Mouse (Mus musculus) stomach, postnatal 0 days (tissue): ENCODE measurements around the gene Plin3. TPM values are rescaled to one million over a fixed set of nuclear protein-coding genes. Genes with fewer than 3 reads are reported as not detected.
A peak's percentile ranks its signal among the peaks of the same experiment; 100 is the strongest.
"Not testable (repeated sequence)": the region's sequence is repeated elsewhere in the genome, so short reads cannot be mapped to it uniquely, and the experiment has no call there.

ENCODE experiments used
- ATAC-seq: fragments of 200-750 bp; cut with Nextera tagmentation; 2 replicates; pipeline ENCODE4 v1.8.0; 2017; ENCODE audit not compliant: low FRiP score, low TSS enrichment
- DNase-seq: peaks from one replicate; pipeline ENCODE4 v3.0.0-alpha.2; 2016; ENCODE audit warnings: low spot score
- H3K27ac ChIP-seq: fragments of 300-500 bp; sonication (generic); replicated peaks from 2 replicates; pipeline ENCODE4 v1.5.1; 2014; ENCODE audit warnings: mild to moderate bottlenecking, control low read depth
- H3K27me3 ChIP-seq: fragments of 300-500 bp; sonication (generic); 2 replicates; pipeline ENCODE4 v1.6.1; 2014; ENCODE audit warnings: low read length; ENCODE audit not compliant: control insufficient read depth, insufficient read depth
- H3K36me3 ChIP-seq: fragments of 300-500 bp; sonication (generic); 2 replicates; pipeline ENCODE4 v1.6.1; 2014; ENCODE audit warnings: low read length, mixed read lengths; ENCODE audit not compliant: control insufficient read depth, insufficient read depth
- H3K4me1 ChIP-seq: fragments of 300-500 bp; sonication (generic); replicated peaks from 2 replicates; pipeline ENCODE4 v1.6.1; 2014; ENCODE audit warnings: antibody characterized with exemption; ENCODE audit not compliant: control insufficient read depth, insufficient read depth
- H3K4me2 ChIP-seq: fragments of 300-500 bp; sonication (generic); replicated peaks from 2 replicates; pipeline ENCODE4 v1.6.1; 2014; ENCODE audit warnings: low read depth, mild to moderate bottlenecking, control low read depth, moderate library complexity
- H3K4me3 ChIP-seq: fragments of 300-500 bp; sonication (generic); 2 replicates; pipeline ENCODE4 v1.5.1; 2014; ENCODE audit warnings: low read depth, low read length, control low read depth
- H3K9ac ChIP-seq: fragments of 300-500 bp; sonication (generic); 2 replicates; pipeline ENCODE4 v1.6.1; 2014; ENCODE audit warnings: mild to moderate bottlenecking, low read length, control low read depth, mixed read lengths
- H3K9me3 ChIP-seq: fragments of 300-500 bp; sonication (generic); 2 replicates; pipeline ENCODE4 v1.6.1; 2016; ENCODE audit warnings: low read length; ENCODE audit not compliant: control insufficient read depth
- CTCF ChIP-seq: IDR thresholded peaks from 2 replicates; pipeline ENCODE4 v1.5.1; 2016; ENCODE audit warnings: antibody characterized with exemption, low read depth, mild to moderate bottlenecking, moderate library complexity
- EP300 ChIP-seq: optimal IDR thresholded peaks from 2 replicates; pipeline ENCODE3; 2016; ENCODE audit warnings: antibody characterized with exemption
- WGBS: fragments of 180-500 bp; shearing (Covaris S2); extraction: QIAGEN DNeasy Blood & Tissue Kit; methylation state at CpG from one replicate; pipeline ENCODE4 v1.1.7; 2014; 5-methylcytosine and 5-hydroxymethylcytosine counted together
- polyA plus RNA-seq: library from polyadenylated mRNA; unstranded; fragments of >200 nt; fragmentation: Nextera tagmentation; extraction: Ambion mirVana; gene quantifications from 2 replicates; pipeline ENCODE4 v1.2.1, GENCODE M21; 2015

Plin3 gene
- polyA plus RNA-seq, 1 experiment from 2014 or later, result 65.3 TPM

- Histone ChIP-seq H3K4me1 (peaks cover 3% of the 10 kb centered on the region; the same call in 1 of the 2 replicates), H3K9ac (no peak overlapping the region), H3K36me3 (peaks cover 10% of the 10 kb centered on the region), H3K4me2 (no peak overlapping the region), H3K4me3 (no peak overlapping the region), H3K27ac (no peak overlapping the region), H3K27me3 (no peaks in the 10 kb centered on the region), H3K9me3 (no peaks in the 10 kb centered on the region)
- WGBS, result 16% methylated on average over 8 of the region's 8 CpGs
- peak; percentile 85 for TF ChIP-seq CTCF
- no peak for TF ChIP-seq EP300
- ATAC-seq (peak; percentile 59; the same call in 1 of the 2 replicates), DNase-seq (peak; percentile 82)
Measured at GRCm38 (mm10) chr17:56264020-56264419, 28.7 kb downstream of the Plin3 start.

- H3K9me3 ChIP-seq, result no peaks in the 10 kb centered on the region
- H3K36me3 ChIP-seq, result peaks cover 10% of the 10 kb centered on the region
- TF ChIP-seq EP300, result no peak
- no peak for TF ChIP-seq CTCF
- no peak overlapping the region; the same call in 1 of the 2 replicates for H3K9ac ChIP-seq
- no peak for ATAC-seq
- DNase-seq, result no peak
- H3K4me1 ChIP-seq, result peaks cover 3% of the 10 kb centered on the region; the same call in 1 of the 2 replicates
- H3K4me3 ChIP-seq, result no peak overlapping the region
- no peak overlapping the region for H3K4me2 ChIP-seq
- 71% methylated on average over 3 of the region's 3 CpGs for WGBS
- no peak overlapping the region for H3K27ac ChIP-seq
- H3K27me3 ChIP-seq, result no peaks in the 10 kb centered on the region
Measured at GRCm38 (mm10) chr17:56262645-56263094, 30.0 kb downstream of the Plin3 start.

- no peaks in the 10 kb centered on the region for H3K27me3 ChIP-seq
- no peak overlapping the region for H3K9ac ChIP-seq
- H3K36me3 ChIP-seq, result peaks cover 10% of the 10 kb centered on the region
- H3K4me2 ChIP-seq, result no peak overlapping the region
- WGBS, result 62% methylated on average over 3 of the region's 3 CpGs
- H3K4me1 ChIP-seq, result peaks cover 3% of the 10 kb centered on the region; the same call in 1 of the 2 replicates
- DNase-seq, result peak; percentile 66
- peak; percentile 41; the same call in 1 of the 2 replicates for ATAC-seq
- peak overlapping the region; percentile 30 for H3K27ac ChIP-seq
- H3K9me3 ChIP-seq, result no peaks in the 10 kb centered on the region
- TF ChIP-seq EP300, result no peak
- no peak for TF ChIP-seq CTCF
- no peak overlapping the region for H3K4me3 ChIP-seq
Measured at GRCm38 (mm10) chr17:56261166-56261565, 31.5 kb downstream of the Plin3 start.

DNA sequence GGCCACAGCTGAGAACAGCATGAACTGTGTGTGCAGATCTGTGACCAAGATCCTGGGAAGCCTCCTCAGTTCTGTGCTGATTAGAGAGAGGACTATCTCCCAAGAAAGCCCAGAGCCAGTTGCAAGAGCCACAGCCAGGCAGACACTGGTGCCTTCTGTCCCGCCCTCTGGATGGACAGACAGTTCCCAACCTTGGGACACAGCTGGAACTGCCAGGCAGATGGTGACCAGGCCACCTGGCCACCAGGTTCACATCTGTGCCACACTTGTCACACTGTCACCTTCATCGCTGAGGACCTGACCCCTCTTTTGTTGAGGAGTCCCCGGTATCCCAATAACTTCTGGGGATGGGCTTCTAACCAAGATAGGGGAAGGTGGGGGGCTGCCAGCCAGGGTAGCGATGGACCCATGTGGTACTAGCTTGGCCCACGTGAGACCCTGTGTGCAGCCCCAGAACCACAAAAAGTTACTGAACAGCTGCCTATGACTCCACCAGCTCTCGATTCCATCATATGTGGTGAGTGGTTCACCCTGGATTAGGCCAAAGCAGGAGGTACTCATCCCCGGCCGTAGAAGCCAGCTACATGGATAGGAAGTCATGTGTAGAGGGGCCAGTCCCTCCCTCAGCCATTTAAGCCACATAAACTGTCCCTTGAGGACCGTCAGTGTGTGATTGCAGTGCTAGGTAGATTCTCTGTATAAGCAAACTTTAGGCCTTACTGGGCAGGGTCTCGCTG lies 33.2 kb downstream of the Plin3 start:
- Histone ChIP-seq H3K27me3 (no peaks in the 10 kb centered on the region), H3K4me1 (peaks cover 3% of the 10 kb centered on the region; the same call in 1 of the 2 replicates), H3K4me2 (0 out of 2 replicates have a peak overlapping the region, but pooled peaks have one; percentile 5), H3K27ac (0 out of 2 replicates have a peak overlapping the region, but pooled peaks have one; percentile 18), H3K36me3 (peaks cover 10% of the 10 kb centered on the region), H3K9me3 (no peaks in the 10 kb centered on the region), H3K9ac (no peak overlapping the region), H3K4me3 (no peak overlapping the region)
- 83% methylated on average over 10 of the region's 10 CpGs for WGBS
- DNase-seq (no peak), ATAC-seq (no peak)
- no peak for TF ChIP-seq CTCF

DNA sequence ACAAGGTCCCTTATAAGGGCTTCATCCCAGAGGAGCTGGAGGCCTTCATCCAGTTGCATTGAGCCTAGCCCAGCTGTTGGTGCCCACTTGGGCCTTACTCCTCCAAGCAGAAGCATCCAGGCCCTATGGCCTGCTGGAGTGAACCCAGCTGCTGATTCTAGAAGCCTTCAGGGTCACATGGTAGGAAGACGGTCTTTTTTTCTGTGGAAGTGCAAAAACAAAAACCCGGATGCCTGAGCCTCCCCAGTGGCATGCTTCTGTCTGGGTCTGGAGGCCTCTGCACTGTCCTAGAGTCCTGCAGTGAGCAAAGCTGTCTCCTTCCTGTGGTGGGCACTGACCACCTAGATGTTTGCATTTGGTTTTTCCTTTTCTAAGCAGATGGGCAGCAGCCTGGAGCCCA lies 33.9 kb downstream of the Plin3 start:
- H3K9me3 ChIP-seq, H3K4me2 ChIP-seq, H3K4me1 ChIP-seq, DNase-seq, H3K27me3 ChIP-seq, H3K9ac ChIP-seq, ATAC-seq, H3K4me3 ChIP-seq, H3K27ac ChIP-seq: not testable (repeated sequence)
- WGBS, result 51% methylated on average over 2 of the region's 2 CpGs
- H3K36me3 ChIP-seq, result peaks cover 10% of the 10 kb centered on the region

DNA sequence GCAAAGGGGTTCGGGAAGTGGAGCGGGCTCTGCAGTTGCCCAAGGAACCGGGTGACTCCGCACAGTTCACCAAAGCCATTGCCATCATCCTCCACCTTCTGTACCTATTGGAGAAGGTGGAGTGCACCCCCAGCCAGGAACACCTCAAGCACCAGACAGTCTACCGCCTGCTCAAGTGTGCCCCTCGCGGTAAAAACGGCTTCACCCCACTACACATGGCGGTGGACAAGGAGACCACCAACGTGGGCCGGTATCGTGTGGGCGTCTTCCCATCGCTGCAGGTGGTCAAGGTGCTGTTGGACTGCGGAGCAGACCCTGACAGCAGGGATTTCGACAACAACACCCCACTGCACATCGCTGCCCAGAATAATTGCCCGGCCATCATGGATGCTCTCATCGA lies 34.4 kb downstream of the Plin3 start:
- not testable (repeated sequence) for DNase-seq, H3K4me3 ChIP-seq, H3K4me1 ChIP-seq, H3K27me3 ChIP-seq, ATAC-seq, H3K9ac ChIP-seq, H3K4me2 ChIP-seq, H3K27ac ChIP-seq, H3K9me3 ChIP-seq
- 95% methylated on average over 19 of the region's 19 CpGs for WGBS
- peaks cover 10% of the 10 kb centered on the region for H3K36me3 ChIP-seq
